Mouse (Mus musculus): Measurements from ENCODE around the gene Atp5j2.

DNA sequence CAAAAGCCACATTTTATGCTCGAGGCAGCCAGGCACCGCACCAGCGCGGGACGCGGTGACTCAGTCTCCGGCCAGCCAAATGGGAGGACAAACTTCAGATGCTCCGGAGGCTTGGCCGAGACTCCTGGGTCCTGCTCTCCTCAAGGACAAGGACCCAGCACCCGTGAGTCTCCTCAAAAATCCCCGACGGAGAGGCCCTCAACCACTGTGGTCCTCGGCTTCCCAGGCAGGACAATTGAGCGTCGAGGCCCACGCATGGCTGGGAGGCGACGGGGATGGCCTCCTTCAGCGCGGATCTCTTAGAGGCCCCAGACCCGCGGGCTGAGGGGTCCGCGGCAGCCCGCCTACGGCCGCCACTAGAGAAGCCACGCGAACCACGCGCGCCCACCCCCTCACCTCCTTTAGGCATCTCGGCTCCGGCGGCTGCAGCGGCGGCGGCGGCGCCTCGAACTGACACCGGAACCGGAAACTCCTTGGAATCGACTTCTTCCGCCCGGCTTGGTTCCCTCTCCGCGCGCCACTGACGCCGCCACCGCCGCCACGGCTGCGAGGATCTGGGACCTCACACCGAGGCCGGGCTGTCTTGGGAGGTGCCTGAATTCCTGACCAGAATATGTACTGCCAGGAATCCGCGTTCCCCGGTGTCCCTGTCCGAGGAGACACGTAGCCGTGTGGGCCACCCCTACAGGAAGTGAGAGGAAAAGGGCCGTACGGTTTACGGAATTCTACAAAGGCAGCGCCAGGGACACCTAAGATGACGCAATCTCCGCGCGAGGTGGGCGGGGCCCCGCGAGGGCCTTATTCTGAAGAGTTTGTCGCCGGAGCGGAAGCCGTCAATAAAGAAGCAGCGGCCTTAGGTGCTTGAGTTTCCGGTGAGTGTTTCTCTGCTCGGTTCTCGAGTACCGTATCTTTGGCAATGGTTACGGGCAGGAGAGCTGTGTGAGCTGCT is 52.0 kb downstream of the Atp5j2 start, which contains the start of the genes Pdap1 and Bud31:
- TF ChIP-seq CTCF (conservative IDR thresholded peaks at IDR 0.05; ENCODE audit: low read length) (no peak), NANOG (IDR thresholded peaks at IDR 0.05; ENCODE audit: borderline replicate concordance, low read length) (no peak)

Measured in E14TG2a.4 (cell line).